Mouse (Mus musculus): ENCODE measurements at regions not wholly inside any gene's neighbourhood (a gene's known extent, or its start where the extent isn't known, plus 50 kb on each side); places are given as distances from the start of the nearest gene placed in this dataset.

DNA sequence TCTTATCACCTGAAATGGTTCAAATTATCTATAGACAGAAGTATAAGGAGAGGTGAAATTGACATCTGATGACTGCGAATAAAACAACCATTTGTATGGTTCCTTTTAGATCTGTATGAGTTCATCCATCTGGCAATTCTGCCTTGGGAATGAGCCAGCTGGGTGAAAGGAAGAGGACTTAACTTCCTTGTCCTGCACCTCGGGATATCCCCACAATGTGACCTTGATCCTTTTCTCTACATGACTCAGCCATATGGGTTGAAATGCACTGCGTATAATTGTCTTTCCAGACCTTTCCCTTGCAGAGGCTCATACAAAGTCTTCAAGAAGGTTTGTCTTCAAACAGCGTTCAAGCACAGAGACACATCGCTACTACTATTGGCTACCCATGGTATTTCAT is 292.6 kb upstream of the Pitrm1 start:
- no peak for DNase-seq (ENCODE audit: low spot score in 2 of 2)

- DNase-seq (ENCODE audit: low spot score in 2 of 2): no peak
Measured at GRCm38 (mm10) chr13:6255728-6256496, 292.0 kb upstream of the Pitrm1 start.

DNA sequence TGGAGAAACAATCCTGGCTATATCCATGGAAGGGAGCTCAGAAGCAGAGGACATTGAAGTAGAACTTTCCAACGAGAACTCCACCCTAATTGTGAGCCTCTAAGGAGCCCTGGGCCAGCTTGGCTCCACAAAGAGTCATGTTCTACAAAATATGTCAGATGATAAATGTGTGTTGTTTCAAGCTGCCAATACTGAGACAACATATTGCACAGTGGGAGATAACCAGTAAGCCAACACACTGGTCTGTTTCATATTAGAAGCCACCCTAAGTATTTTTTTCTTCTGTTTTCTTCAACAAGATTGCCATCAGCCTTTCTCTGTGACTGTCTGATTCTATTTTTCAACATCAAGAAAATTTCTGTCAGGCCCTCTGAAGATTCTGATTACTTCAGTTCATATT is 289.5 kb upstream of the Pitrm1 start:
- DNase-seq (ENCODE audit: low spot score in 2 of 2): no peak

DNA sequence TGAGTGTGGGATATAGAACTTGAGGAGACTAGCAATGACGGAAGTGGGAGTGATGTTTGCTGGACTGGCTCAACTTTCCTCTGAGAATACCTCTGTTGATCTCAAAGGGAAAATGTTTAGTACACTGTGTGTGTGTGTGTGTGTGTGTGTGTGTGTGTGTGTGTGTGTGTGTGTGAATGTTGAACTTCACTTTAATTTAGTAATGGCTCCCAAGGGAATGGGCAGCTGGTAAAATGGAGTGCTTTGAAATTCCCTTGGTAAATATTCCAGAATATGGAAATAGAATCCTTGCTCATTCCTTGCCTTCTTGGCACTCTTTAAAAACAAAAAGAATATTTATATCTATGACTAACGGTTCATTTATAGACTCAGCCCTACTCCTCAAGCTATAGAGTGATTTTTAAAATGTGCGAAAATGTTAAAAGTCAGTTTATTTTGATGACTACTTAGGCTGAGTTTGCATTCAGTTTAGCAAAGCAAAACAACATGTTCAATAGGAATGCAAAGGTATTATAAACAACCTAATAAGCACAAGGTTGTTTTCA is 287.6 kb upstream of the Pitrm1 start:
- no peak for DNase-seq (ENCODE audit: low spot score in 2 of 2)

GRCm38 (mm10) chr13:6261458-6261857 is 286.5 kb upstream of the Pitrm1 start:
- DNase-seq (ENCODE audit: low spot score in 2 of 2): no peak

DNA sequence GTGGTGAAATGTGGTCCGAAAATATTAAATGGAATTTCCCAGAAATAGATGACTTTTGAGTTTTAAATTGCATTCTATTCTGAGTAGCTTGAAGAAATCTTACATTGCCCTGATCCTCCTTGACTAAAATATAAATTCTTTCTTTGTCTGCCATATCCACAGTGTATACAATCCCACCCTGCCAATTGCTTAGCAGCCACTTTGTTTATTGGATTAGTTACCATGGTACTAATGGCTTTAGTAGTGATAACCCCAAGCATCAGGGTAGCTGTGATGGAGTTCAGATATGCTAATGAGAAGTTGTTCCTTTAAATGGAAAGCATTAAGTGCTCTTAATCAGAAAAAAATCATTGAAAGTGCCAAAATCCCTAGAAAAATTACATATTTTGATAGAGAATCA is 277.4 kb upstream of the Pitrm1 start:
- no peak for DNase-seq (ENCODE audit: low spot score in 2 of 2)

DNA sequence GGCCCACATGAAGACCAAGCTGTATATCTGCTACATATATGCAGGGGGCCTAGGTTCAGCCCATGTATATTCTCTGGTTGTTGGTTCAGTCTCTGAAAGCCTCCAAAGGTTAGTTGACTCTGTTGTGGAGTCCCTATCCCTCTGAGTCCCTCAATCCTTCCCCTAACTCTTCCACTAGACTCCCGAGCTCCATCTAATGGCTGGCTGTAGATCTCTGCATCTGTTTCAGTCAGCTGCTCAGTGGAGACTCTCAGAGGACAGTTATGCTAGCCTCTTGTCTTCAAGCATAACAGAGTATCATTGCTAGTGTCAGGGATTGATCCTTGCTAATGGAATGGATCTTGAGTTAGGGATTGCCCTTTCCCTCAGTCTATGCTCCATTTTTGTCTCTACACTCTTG is 275.0 kb upstream of the Pitrm1 start:
- DNase-seq (ENCODE audit: low spot score in 2 of 2): no peak

DNA sequence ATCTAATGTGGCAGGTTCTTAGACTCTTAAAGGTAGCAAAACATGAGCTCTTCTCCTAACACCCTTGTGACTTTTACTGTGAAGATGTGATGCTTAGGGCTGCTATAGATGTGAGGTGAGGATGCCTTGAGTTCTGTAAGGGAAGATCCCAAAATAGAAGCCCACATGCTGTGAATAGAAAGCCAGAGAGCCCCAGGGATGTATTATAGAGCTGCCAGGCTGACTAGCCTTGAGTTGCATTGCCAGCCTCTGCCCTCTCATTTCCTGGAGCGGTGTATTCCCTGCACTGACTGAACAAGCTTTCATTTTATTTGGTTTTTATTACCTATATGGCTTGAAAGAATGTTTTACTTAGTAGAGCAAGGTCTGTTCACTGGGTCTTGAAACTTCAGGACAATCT is 267.9 kb upstream of the Pitrm1 start:
- DNase-seq (ENCODE audit: low spot score in 2 of 2): no peak

GRCm38 (mm10) chr13:6288109-6288508 is 259.8 kb upstream of the Pitrm1 start:
- DNase-seq (ENCODE audit: low spot score in 2 of 2): no peak

GRCm38 (mm10) chr13:6292098-6292497 is 255.9 kb upstream of the Pitrm1 start:
- DNase-seq (ENCODE audit: low spot score in 2 of 2): no peak

- no peak for DNase-seq (ENCODE audit: low spot score in 2 of 2)
Measured at GRCm38 (mm10) chr13:6305718-6306117, 242.2 kb upstream of the Pitrm1 start.

DNA sequence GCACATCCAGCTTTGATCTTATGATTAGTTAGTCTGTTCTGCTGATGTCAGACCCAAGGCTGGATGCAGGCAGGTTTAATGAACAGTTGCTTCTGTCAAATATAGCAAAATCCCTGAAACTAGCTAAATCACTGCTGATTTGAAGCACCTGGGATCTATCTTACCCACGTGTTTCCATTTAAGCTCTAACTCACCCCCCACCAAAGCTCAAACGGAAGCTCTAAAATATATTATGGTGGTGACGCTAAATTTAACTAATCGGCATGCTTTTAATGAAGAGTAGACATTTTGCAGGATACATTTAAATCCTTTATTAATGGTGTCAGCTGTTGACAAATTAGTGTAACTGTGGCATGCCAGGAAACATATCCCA is 241.3 kb upstream of the Pitrm1 start:
- DNase-seq (ENCODE audit: low spot score in 2 of 2): no peak

GRCm38 (mm10) chr13:6306989-6307917 is 240.7 kb upstream of the Pitrm1 start:
- DNase-seq (ENCODE audit: low spot score in 2 of 2): peak; percentile 22 to 29

GRCm38 (mm10) chr13:6316201-6316600 is 231.7 kb upstream of the Pitrm1 start:
- no peak for DNase-seq (ENCODE audit: low spot score in 2 of 2)

GRCm38 (mm10) chr13:6323948-6324347 is 224.0 kb upstream of the Pitrm1 start:
- no peak for DNase-seq (ENCODE audit: low spot score in 2 of 2)

- no peak for DNase-seq (ENCODE audit: low spot score in 2 of 2)
Measured at GRCm38 (mm10) chr13:6330320-6330950, 217.5 kb upstream of the Pitrm1 start.

DNA sequence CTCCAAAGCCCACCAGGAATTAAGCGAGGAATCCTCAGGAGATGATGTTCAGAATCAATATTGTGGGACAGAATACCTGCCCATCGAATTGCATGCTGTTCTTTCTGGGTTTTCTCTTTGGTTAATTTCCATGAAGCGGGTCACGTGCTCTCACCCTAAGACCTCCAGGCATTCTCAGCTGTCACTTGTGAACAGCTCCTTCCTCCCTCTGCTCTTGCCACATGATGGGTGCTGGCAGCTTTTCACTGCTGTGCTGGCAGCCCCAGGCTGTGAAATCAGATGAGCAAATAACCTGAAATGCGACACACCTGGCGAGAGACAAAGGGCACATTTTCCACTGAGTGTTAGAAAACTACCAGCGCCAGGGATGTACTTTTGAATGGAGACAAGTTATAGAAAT is 207.8 kb upstream of the Pitrm1 start:
- no peak for DNase-seq (ENCODE audit: low spot score in 2 of 2)

DNA sequence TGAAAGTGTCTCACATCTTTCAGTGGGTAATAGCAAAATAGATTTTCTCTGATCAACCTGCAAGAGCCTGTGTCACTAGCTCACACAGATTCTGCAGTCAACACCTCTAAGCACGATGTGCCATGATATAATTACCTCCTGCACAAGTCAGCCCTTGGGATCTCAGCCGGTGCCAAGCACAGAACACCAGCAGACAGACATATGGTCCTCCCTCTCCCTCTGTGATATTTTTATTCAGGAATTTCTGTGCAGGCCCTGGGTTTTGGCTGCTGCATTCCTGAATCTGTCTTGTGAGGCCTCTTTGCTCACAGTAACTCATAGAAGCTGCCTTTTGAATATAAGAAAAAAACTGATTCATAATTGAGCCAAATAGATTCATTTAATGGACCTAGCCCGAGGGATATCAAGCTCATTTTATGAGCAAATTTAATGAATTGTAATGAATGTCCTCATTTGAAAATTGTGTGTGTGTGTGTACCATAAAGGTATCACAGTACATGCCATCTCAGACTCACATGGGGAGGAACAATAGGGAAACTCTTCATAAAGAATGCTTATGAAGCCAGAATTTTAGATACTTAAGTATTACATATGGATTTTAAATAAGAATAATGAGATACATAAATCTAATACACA is 206.7 kb upstream of the Pitrm1 start:
- peak; percentile 25 to 64 for DNase-seq (ENCODE audit: low spot score in 2 of 2)

DNA sequence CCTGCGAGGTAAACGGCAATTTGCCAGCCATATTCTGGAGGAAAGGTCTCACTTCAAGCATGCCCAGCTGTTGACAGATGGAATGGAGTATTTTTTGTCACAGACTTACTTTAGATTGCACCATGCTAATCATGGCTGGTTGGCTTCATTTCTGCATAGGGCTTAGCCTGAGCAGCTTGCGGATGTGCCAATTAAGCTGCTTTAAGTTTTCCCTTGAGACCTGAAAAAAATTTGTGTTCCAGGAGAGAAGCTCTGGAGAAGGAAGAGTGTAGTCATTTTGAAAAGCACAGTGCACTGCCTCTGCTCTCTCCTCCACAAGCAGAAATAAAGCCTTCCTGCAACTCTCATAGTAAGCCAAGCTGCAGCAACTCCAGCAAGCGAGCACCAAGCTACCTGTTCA is 182.8 kb upstream of the Pitrm1 start:
- no peak for DNase-seq (ENCODE audit: low spot score in 2 of 2)

GRCm38 (mm10) chr13:6367661-6368060 is 180.3 kb upstream of the Pitrm1 start:
- no peak for DNase-seq (ENCODE audit: low spot score in 2 of 2)

GRCm38 (mm10) chr13:6374570-6375173 is 173.3 kb upstream of the Pitrm1 start:
- no peak for DNase-seq (ENCODE audit: low spot score in 2 of 2)
